Mouse (Mus musculus): ENCODE data around the gene Tas2r126.

DNA sequence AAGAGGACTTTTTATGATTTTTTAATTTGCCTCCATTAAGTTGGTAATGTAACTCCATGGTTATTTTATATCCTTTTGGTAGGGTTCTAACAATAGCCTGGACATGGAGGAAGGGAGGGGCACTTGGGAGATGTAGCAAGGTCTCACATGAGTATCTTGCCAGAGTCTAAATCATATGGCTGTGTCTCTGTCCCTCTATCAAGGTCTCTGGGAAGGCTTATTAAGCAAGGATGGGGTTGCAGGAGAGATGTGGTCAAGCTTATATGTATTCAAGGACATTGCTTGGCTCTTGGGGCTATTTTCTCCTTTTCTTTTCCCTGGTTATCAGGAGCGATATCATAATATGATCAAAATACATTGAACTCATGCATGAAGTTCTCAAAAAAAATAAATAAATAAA is 35.3 kb upstream of the Tas2r126 start:
- TF ChIP-seq CTCF (IDR thresholded peaks at IDR 0.05; ENCODE audit: extremely low read depth, insufficient read length, insufficient replicate concordance, low read depth, low read length), result no peak
- TF ChIP-seq POLR2A (IDR thresholded peaks at IDR 0.05; ENCODE audit: low read depth, low read length), result no peak
